Mouse (Mus musculus) forebrain, embryonic 16.5 days (tissue): ENCODE results near the gene Tiparp. TPM values are rescaled to one million over a fixed set of nuclear protein-coding genes. Genes with fewer than 3 reads are reported as not detected.
A peak's percentile ranks its signal among the peaks of the same experiment; 100 is the strongest.

Source experiments
- ATAC-seq: fragments of 200-750 bp; cut with Nextera tagmentation; 2 replicates; pipeline ENCODE4 v1.8.0; 2017; ENCODE audit warnings: mild to moderate bottlenecking, moderate library complexity
- H3K27ac ChIP-seq: fragments of 300-500 bp; sonication (generic); 2 replicates; pipeline ENCODE4 v1.5.1; 2014; ENCODE audit warnings: low read length, control low read depth
- H3K27me3 ChIP-seq: fragments of 300-500 bp; sonication (generic); replicated peaks from 2 replicates; pipeline ENCODE4 v1.6.1; 2014; ENCODE audit warnings: low read length; ENCODE audit not compliant: control insufficient read depth, insufficient read depth
- H3K36me3 ChIP-seq: fragments of 300-500 bp; sonication (generic); 2 replicates; pipeline ENCODE4 v1.6.1; 2014; ENCODE audit not compliant: control insufficient read depth, insufficient read depth
- H3K4me1 ChIP-seq: fragments of 300-500 bp; sonication (generic); replicated peaks from 2 replicates; pipeline ENCODE4 v1.6.1; 2014; ENCODE audit warnings: low read length; ENCODE audit not compliant: control insufficient read depth, insufficient read depth
- H3K4me2 ChIP-seq: fragments of 300-500 bp; sonication (generic); 2 replicates; pipeline ENCODE4 v1.6.1; 2014; ENCODE audit warnings: mild to moderate bottlenecking, low read length, control low read depth
- H3K4me3 ChIP-seq: fragments of 300-500 bp; sonication (generic); replicated peaks from 2 replicates; pipeline ENCODE4 v1.5.1; 2014; ENCODE audit warnings: mild to moderate bottlenecking, low read length, control low read depth
- H3K9ac ChIP-seq: fragments of 300-500 bp; sonication (generic); replicated peaks from 2 replicates; pipeline ENCODE4 v1.6.1; 2014; ENCODE audit warnings: low read depth, low read length, control low read depth
- H3K9me3 ChIP-seq: fragments of 300-500 bp; sonication (generic); 2 replicates; pipeline ENCODE4 v1.6.1; 2016; ENCODE audit warnings: low read length; ENCODE audit not compliant: control insufficient read depth
- WGBS: fragments of 180-500 bp; shearing (Covaris S2); extraction: QIAGEN DNeasy Blood & Tissue Kit; methylation state at CpG from one replicate; pipeline ENCODE4 v1.1.7; 2014; 5-methylcytosine and 5-hydroxymethylcytosine counted together
- polyA plus RNA-seq: library from polyadenylated mRNA; unstranded; fragments of >200 nt; fragmentation: Nextera tagmentation; extraction: Ambion mirVana; gene quantifications from 2 replicates; pipeline ENCODE4 v1.2.1, GENCODE M21; 2015

The Tiparp gene
- polyA plus RNA-seq: 33.9 and 41.4 TPM in 2 replicates

DNA sequence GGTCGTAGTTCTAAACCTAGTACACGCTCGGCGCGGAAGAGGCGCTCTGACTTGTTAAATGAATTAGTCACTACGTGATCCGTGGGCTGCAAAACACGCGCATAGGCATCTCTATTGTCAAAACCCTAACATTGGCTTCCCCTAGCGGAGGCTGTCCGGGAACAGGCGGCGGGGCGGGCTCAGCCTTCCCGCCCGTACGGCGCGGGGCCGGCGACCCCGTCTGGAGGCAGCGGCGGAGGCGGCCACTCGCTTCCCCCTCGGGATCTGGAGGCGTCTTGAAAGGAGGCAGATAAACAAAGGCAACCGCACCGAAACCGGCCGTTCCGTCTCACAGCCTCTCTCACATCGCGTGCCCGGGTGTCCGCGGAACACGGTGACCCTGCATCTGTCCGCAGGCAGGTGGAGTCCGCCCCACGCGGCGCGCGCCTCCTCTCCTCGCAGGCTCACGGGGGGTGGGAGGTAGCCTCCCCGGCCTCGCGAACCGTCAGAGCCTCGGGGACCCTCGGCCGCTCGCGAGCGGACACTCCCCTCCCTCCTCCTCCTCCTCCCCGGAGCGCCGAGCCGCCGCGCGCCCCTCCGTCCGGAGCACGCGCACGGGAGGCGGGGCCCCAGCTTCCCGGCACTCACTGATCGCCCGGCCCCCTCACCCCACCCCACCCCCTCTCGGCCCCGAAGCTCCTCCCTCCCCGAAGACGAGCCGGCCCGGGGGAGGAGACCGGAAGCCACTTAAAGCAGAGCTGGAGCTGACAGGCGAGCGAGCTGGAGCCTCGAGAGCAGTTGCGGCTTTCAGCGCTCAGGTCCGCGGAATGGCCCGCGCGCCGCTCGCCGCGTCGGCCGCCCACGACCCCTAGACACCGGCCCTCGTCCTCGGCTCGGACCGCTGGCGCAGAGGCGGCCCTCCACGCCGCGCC lies at the start of gene Tiparp:
Gene Tiparp, plus strand, starts transcription at position 720 of the 911 bp plus-strand sequence.
- peak; percentile 94 for ATAC-seq
- peak within 1 kb of the TSS; percentile 99 for H3K27ac ChIP-seq
- H3K27me3 ChIP-seq: no peaks in the 10 kb centered on the region
- peak within 1 kb of the TSS; percentile 78 for H3K4me2 ChIP-seq
- peak within 1 kb of the TSS; percentile 97 for H3K9ac ChIP-seq
- H3K36me3 ChIP-seq: no peaks in the 10 kb centered on the region; the same call in 1 of the 2 replicates
- H3K4me3 ChIP-seq: peak within 1 kb of the TSS; percentile 96
- WGBS: under 1% methylated on average over 101 of the region's 109 CpGs
- H3K9me3 ChIP-seq: no peaks in the 10 kb centered on the region
- no peaks in the 10 kb centered on the region for H3K4me1 ChIP-seq

DNA sequence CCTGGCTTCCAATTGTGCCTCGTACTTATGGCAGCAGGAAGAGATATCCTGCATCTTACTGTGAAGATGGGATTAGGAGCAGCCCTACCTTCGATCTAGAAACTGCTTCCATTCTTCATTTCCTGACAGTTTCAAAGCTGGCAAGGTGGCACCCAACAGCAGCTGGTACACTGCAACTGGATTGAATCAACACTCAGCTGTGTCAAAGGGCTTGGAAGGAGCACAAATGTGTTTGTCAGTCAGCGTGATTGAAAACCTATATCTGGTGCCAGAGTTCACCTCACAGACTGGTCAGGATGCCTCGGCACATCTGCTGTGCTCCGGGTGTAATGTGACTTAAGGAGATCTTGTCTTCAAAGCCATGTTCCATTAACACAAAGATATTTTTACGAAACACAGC lies 47.5 kb upstream of the Tiparp start:
- H3K36me3 ChIP-seq: no peaks in the 10 kb centered on the region
- H3K27me3 ChIP-seq: no peaks in the 10 kb centered on the region
- no peak for ATAC-seq
- H3K9ac ChIP-seq: no peak overlapping the region
- 80% methylated on average over 6 of the region's 6 CpGs for WGBS
- H3K9me3 ChIP-seq: no peaks in the 10 kb centered on the region
- no peaks in the 10 kb centered on the region for H3K4me1 ChIP-seq
- H3K4me3 ChIP-seq: no peak overlapping the region
- H3K4me2 ChIP-seq: no peak overlapping the region
- no peak overlapping the region for H3K27ac ChIP-seq

DNA sequence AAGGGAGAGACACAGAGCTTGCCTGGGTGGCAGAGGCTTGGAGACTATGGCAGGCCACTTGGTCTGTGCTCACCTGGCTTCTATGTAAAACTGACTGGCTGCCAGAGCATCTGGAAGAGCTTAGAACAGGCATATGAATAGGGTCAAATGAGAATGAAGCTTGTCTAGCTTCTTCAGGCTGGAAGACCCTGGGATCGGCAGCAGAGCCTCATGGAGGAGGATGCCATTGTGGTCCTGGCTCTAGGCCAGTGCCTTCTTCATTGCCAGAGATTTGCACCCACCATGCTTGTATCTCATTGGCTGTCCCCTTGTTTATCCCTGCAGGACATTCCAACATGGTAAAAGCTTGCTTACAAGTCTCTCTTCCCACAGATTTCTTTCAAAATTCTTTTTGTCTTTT lies 45.9 kb upstream of the Tiparp start:
- Histone ChIP-seq H3K4me2 (no peak overlapping the region), H3K36me3 (no peaks in the 10 kb centered on the region), H3K27me3 (no peaks in the 10 kb centered on the region), H3K27ac (no peak overlapping the region), H3K9ac (no peak overlapping the region), H3K4me1 (no peaks in the 10 kb centered on the region), H3K9me3 (no peaks in the 10 kb centered on the region), H3K4me3 (no peak overlapping the region)
- no peak for ATAC-seq
- 19% methylated on average over 1 of the region's 1 CpGs for WGBS

DNA sequence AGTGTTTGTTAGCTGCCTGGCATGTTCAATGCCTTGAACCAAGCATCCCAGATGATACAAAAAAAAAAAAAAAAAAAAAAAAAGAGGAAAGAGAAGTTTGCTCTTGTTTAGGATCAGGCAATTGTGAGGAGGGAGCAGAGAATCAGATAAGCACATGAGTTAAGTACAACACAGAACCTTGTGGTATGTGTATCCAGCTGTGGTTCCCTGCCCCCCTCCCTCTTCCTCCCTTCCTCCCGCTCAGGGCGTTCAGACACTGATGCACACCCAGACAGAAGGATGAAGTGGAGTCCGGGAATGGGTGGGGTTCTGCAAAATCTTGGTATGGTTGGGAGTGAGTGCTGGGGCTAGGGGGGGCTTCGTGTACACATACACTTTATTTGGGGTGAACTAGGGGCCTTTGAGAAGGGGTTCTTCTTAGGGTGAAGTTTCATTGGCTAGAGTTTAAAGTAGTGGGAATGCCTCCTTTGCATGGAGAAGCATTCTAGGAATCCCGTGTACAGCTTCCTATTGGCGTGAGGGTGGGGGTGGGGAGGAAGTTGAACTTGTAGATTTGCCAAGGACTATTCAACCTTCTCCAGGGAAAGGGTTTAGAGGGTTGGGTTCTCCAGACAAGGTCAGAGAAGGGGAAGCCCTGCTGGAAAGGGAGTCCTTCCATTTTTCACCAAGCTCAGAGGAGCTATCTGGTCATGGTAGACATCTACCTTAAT lies 45.4 kb upstream of the Tiparp start:
- H3K4me2 ChIP-seq: no peak overlapping the region
- no peaks in the 10 kb centered on the region for H3K4me1 ChIP-seq
- no peaks in the 10 kb centered on the region for H3K27me3 ChIP-seq
- H3K9me3 ChIP-seq: no peaks in the 10 kb centered on the region
- no peak overlapping the region for H3K9ac ChIP-seq
- H3K27ac ChIP-seq: no peak overlapping the region
- H3K4me3 ChIP-seq: no peak overlapping the region
- ATAC-seq: no peak
- 83% methylated on average over 6 of the region's 6 CpGs for WGBS
- no peaks in the 10 kb centered on the region for H3K36me3 ChIP-seq

DNA sequence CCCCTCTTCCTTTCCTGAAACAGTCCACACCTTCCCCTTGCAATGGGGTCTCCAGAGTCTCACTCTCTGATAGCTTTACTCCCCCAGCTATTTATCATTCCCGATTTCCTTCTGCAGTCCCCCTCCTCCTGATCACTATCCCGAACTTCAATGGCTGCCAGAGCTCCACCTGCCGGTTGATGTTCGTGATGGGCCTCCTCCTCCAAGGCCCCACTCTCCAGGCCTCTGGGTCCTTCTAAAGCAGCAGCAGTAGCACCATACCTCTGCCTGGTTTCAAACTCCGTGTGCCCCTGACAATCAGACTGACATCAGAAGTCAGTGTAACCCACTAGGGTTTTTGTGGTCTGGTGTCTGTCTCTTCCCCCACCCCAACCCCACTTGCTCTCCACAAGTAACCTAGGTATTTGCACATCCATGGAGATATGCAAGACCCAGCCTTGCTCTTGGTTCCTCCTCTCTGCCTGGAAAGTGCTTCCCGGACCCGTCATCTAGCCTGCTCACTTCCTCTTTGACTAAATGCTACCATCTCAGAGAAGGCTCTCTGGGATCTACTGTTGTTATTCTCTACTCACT lies 44.0 kb upstream of the Tiparp start:
- no peak for ATAC-seq
- Histone ChIP-seq H3K4me3 (no peak overlapping the region), H3K9ac (no peak overlapping the region), H3K27me3 (no peaks in the 10 kb centered on the region), H3K4me2 (no peak overlapping the region), H3K27ac (no peak overlapping the region), H3K36me3 (no peaks in the 10 kb centered on the region), H3K9me3 (no peaks in the 10 kb centered on the region), H3K4me1 (no peaks in the 10 kb centered on the region)
- WGBS: 76% methylated on average over 7 of the region's 7 CpGs

DNA sequence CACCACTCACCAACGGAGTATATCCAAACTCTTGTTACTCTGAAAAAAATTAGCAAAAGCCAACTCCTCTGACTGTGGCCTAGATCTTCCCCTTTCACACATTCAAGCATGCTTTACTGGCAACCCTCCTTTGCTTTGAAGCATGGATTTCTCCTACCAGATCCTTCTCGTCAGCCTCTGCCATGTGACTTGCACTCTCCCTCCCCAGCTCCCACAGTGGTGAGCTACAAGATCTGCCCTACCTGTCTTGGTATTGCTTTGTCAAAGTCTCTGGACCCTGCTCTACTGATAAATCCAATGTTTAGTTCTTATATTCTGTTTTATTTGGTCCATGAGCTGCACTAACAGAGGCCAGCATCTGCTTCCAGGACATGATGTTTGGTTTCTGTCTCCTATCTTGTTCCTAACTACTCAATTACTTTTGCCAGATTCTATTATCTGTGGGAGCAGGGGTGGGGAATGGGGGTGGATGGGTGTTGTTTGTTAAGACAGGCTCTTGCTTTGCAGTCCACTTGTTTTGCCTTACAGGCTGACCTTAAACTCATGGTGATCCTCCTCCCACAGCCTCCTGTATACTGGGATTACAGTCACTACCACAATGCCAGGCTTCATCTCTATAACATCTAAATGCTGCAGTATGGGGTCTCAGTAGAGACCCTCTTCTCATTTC lies 40.7 kb upstream of the Tiparp start:
- Histone ChIP-seq H3K9me3 (no peaks in the 10 kb centered on the region), H3K4me2 (no peak overlapping the region), H3K27me3 (no peaks in the 10 kb centered on the region), H3K4me1 (no peaks in the 10 kb centered on the region), H3K9ac (no peak overlapping the region), H3K27ac (no peak overlapping the region), H3K36me3 (no peaks in the 10 kb centered on the region), H3K4me3 (no peak overlapping the region)
- 74% methylated on average over 2 of the region's 2 CpGs for WGBS
- no peak for ATAC-seq

DNA sequence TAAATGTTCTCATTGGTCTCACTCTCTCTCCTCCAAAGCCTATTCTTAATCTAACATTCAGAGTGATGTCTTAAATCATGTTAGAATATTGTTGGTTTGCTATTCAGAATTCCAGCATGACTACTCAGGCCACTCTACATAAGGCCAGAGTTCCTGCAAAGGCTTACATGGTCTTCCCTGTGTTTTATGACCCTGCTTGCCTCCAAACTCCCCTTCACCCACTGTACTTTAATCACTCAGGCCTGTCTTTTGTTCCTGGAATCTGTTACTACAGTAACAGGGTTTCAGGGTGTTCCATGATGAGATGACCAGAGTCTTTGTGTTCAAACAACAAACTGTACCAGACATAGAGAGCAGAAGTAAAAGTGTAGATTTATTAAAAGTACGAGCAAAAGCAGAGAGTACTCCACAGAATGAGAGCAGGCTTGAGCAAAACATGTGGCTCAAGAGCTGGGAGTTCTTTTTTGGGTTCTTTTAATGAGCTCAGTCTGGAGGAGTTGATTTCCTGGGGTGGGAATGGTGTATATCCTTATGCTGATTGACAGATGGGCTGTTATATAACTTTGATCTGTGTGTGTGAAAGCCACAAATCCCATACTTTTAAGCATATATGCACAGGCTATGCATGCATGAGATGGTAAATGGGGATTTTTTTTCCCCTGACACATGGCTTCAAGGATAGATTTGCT lies 39.5 kb upstream of the Tiparp start:
- no peak overlapping the region for H3K4me3 ChIP-seq
- WGBS: 50% methylated on average over 1 of the region's 1 CpGs
- no peak overlapping the region for H3K27ac ChIP-seq
- H3K4me1 ChIP-seq: no peaks in the 10 kb centered on the region
- no peak; the same call in 1 of the 2 replicates for ATAC-seq
- H3K9ac ChIP-seq: no peak overlapping the region
- H3K36me3 ChIP-seq: no peaks in the 10 kb centered on the region
- no peak overlapping the region for H3K4me2 ChIP-seq
- no peaks in the 10 kb centered on the region for H3K27me3 ChIP-seq
- H3K9me3 ChIP-seq: no peaks in the 10 kb centered on the region

DNA sequence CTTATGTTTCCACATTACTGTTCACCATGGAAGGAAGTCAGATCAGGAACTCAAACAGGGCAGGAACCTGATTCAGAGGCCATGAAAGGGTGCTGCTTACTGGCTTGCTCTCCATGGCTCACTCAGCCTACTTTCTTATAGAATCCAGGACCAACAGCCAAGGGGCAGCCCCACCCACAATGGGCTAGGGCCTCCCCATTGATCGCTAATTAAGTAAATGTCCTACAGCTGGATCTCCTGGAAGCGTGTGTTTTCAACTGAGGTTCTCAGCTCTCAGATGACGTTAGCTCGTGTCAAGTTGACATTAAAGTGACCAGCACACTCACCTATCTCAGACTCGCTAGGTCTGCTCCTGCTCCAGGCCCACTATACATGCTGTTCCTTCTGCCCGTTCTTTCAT lies 38.6 kb upstream of the Tiparp start:
- Histone ChIP-seq H3K9ac (no peak overlapping the region), H3K4me1 (peaks cover 7% of the 10 kb centered on the region), H3K27ac (no peak overlapping the region), H3K27me3 (no peaks in the 10 kb centered on the region), H3K9me3 (no peaks in the 10 kb centered on the region), H3K4me2 (no peak overlapping the region), H3K36me3 (no peaks in the 10 kb centered on the region), H3K4me3 (no peak overlapping the region)
- 83% methylated on average over 6 of the region's 6 CpGs for WGBS
- no peak for ATAC-seq
